Mouse (Mus musculus): ENCODE results near the gene Eps8l2. TPM values are rescaled to one million over a fixed set of nuclear protein-coding genes. Genes with fewer than 3 reads are reported as not detected.

Eps8l2 gene
- total and polyA plus RNA-seq, 3 experiments, result 0.10 TPM; not detected in 2

DNA sequence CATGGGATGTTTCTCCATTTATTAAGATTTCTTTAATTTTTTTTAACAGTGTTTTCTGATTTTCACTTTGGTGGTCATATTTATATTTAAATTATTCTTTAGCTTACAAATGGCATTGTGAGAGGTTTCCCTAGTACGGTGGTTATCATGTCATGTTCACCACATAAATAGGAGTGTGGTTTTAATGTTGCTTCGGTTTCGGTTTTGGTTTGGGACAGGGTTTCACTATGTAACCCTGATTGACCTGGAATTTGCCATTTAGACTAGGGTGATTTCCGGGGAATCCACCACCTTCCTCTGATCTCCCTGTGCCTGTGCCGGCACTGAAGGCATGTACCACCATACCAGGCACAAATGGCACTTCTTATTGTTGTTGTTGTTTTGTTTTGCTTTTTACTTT, 6.1 kb downstream of the Eps8l2 start:
- no peak for DNase-seq (ENCODE audit: low read depth, low spot score)
- H3K9ac ChIP-seq (ENCODE audit: control insufficient read depth, low read depth, low read length, poor library complexity, severe bottlenecking), result no peak overlapping the region
- TF ChIP-seq ZMIZ1 (IDR thresholded peaks at IDR 0.05; ENCODE audit: low read depth, low read length), result no peak
- no peak for TF ChIP-seq BHLHE40 (IDR thresholded peaks at IDR 0.05; ENCODE audit: borderline replicate concordance, low read depth, low read length)
- no peak for TF ChIP-seq MXI1 (IDR thresholded peaks at IDR 0.05; ENCODE audit: low read depth, low read length)
- no peak for TF ChIP-seq TCF12 (IDR thresholded peaks at IDR 0.05; ENCODE audit: low read depth, low read length)
- H3K36me3 ChIP-seq (ENCODE audit: control insufficient read depth in 1 of 2, insufficient read depth in 2 of 2, low read length in 2 of 2), result no peaks in the 10 kb centered on the region
- no peaks in the 10 kb centered on the region for H3K9me3 ChIP-seq (replicated peaks; ENCODE audit: insufficient read depth, low read length)
- no peak overlapping the region for H3K27ac ChIP-seq (ENCODE audit: control insufficient read depth, low read depth, low read length)
- H3K4me3 ChIP-seq (ENCODE audit: control insufficient read depth in 1 of 2, insufficient read depth in 1 of 2, low read depth in 2 of 2, low read length in 2 of 2), result no peak overlapping the region
- no peaks in the 10 kb centered on the region for H3K4me1 ChIP-seq (ENCODE audit: control insufficient read depth in 1 of 2, insufficient read depth in 2 of 2, low read length in 2 of 2)
- H3K79me2 ChIP-seq (ENCODE audit: control insufficient read depth, insufficient read depth, low read length, poor library complexity), result no peaks in the 10 kb centered on the region
- peaks cover 0 to 4% of the 10 kb centered on the region in 2 experiments; a peak in 3 of 4 replicates for H3K27me3 ChIP-seq (ENCODE audit: control insufficient read depth in 1 of 2, insufficient read depth in 2 of 2, low read length in 2 of 2)

GRCm38 (mm10) chr7:141351061-141351460, 12.4 kb downstream of the Eps8l2 start:
- Histone ChIP-seq H3K9me3 (replicated peaks; ENCODE audit: insufficient read depth, low read length) (no peaks in the 10 kb centered on the region), H3K4me1 (ENCODE audit: control insufficient read depth in 1 of 2, insufficient read depth in 2 of 2, low read length in 2 of 2) (peaks cover 0 to under 1% of the 10 kb centered on the region in 2 experiments; a peak in 1 of 4 replicates), H3K79me2 (ENCODE audit: control insufficient read depth, insufficient read depth, low read length, poor library complexity) (no peaks in the 10 kb centered on the region), H3K9ac (ENCODE audit: control insufficient read depth, low read depth, low read length, poor library complexity, severe bottlenecking) (no peak overlapping the region), H3K4me3 (ENCODE audit: control insufficient read depth in 1 of 2, insufficient read depth in 1 of 2, low read depth in 2 of 2, low read length in 2 of 2) (no peak overlapping the region), H3K36me3 (ENCODE audit: control insufficient read depth in 1 of 2, insufficient read depth in 2 of 2, low read length in 2 of 2) (no peaks in the 10 kb centered on the region), H3K27ac (ENCODE audit: control insufficient read depth, low read depth, low read length) (no peak overlapping the region), H3K27me3 (ENCODE audit: control insufficient read depth in 1 of 2, insufficient read depth in 2 of 2, low read length in 2 of 2) (peaks cover 7 to 18% of the 10 kb centered on the region in 2 experiments; a peak in 3 of 4 replicates)
- TF ChIP-seq MAZ (IDR thresholded peaks at IDR 0.05; ENCODE audit: low read depth, low read length) (no peak), EP300 (IDR thresholded peaks at IDR 0.05; ENCODE audit: low read depth in 1 of 2, low read length in 2 of 2) (no peak), MYC (IDR thresholded peaks at IDR 0.05; ENCODE audit: low read depth, low read length) (no peak), TBP (IDR thresholded peaks at IDR 0.05; ENCODE audit: low read depth, low read length) (no peak), MAFK (IDR thresholded peaks at IDR 0.05; ENCODE audit: borderline replicate concordance, low read depth, low read length) (no peak), GABPA (IDR thresholded peaks at IDR 0.05; ENCODE audit: low read depth, low read length) (no peak), ZMIZ1 (IDR thresholded peaks at IDR 0.05; ENCODE audit: low read depth, low read length) (no peak), SMC3 (IDR thresholded peaks at IDR 0.05; ENCODE audit: low read depth, low read length) (no peak), NRF1 (IDR thresholded peaks at IDR 0.05; ENCODE audit: insufficient read depth, low read depth, low read length, poor library complexity, severe bottlenecking) (no peak), POLR2AphosphoS2 (IDR thresholded peaks at IDR 0.05; ENCODE audit: low read length) (no peak), TAL1 (IDR thresholded peaks at IDR 0.05; ENCODE audit: low read length) (no peak), UBTF (IDR thresholded peaks at IDR 0.05; ENCODE audit: borderline replicate concordance, insufficient read depth, low read depth, low read length) (no peak), RAD21 (IDR thresholded peaks at IDR 0.05; ENCODE audit: low read depth, low read length) (no peak)
- DNase-seq (ENCODE audit: low read depth, low spot score), result no peak

All from MEL (cell line).